Mouse (Mus musculus) kidney, postnatal 4 days (tissue): Measurements from ENCODE around the gene Ankzf1.

ENCODE experiments used
- DNase-seq, 2 experiments: peaks; one replicate each; pipeline ENCODE4 v3.0.0; 2021; ENCODE audit warnings: mixed read lengths in 2 of 2

The Ankzf1 gene

GRCm38 (mm10) chr1:75190577-75190976 is 1.4 kb upstream of the Ankzf1 start:
- no peak for DNase-seq

- no peak for DNase-seq
Observed at GRCm38 (mm10) chr1:75191258-75191621, 711 bp upstream of the Ankzf1 start.

- peak; percentile 58 to 70 for DNase-seq
Observed at GRCm38 (mm10) chr1:75192452-75192851, 501 bp downstream of the Ankzf1 start.

- no peak for DNase-seq
Observed at GRCm38 (mm10) chr1:75201236-75201635, 9.3 kb downstream of the Ankzf1 start.

- DNase-seq, result peak; percentile 73 to 84
Observed at GRCm38 (mm10) chr1:75208967-75209678, 17.2 kb downstream of the Ankzf1 start.

- peak; percentile 98 for DNase-seq
Observed at GRCm38 (mm10) chr1:75210136-75211087, 18.5 kb downstream of the Ankzf1 start, which contains the start of the genes Glb1l and Stk16. Gene Glb1l (minus strand): TSS chr1:75210813. Gene Stk16 (plus strand): TSS chr1:75210838.

- DNase-seq, result no peak
Observed at GRCm38 (mm10) chr1:75211141-75211708, 19.3 kb downstream of the Ankzf1 start.

GRCm38 (mm10) chr1:75212542-75212941 is 20.6 kb downstream of the Ankzf1 start:
- DNase-seq, result no peak

- no peak for DNase-seq
Observed at GRCm38 (mm10) chr1:75213096-75213495, 21.1 kb downstream of the Ankzf1 start.

GRCm38 (mm10) chr1:75214442-75214841 is 22.5 kb downstream of the Ankzf1 start:
- peak; percentile 59 to 79 for DNase-seq

GRCm38 (mm10) chr1:75214886-75215285 is 22.9 kb downstream of the Ankzf1 start:
- peak; percentile 43 to 68 for DNase-seq

- DNase-seq, result no peak
Observed at GRCm38 (mm10) chr1:75215785-75216184, 23.8 kb downstream of the Ankzf1 start.

GRCm38 (mm10) chr1:75216797-75217585 is 25.0 kb downstream of the Ankzf1 start:
- DNase-seq, result no peak

GRCm38 (mm10) chr1:75217893-75218226 is 25.9 kb downstream of the Ankzf1 start:
- DNase-seq, result no peak

- DNase-seq, result peak; percentile 41 to 45
Observed at GRCm38 (mm10) chr1:75218227-75219001, 26.5 kb downstream of the Ankzf1 start.

GRCm38 (mm10) chr1:75219078-75219477 is 27.1 kb downstream of the Ankzf1 start:
- peak; percentile 90 to 93 for DNase-seq

GRCm38 (mm10) chr1:75219531-75219930 is 27.6 kb downstream of the Ankzf1 start, which contains the start of gene Tuba4a:
Gene Tuba4a (minus strand): TSS chr1:75219865.
- peak; percentile 68 to 79 for DNase-seq

GRCm38 (mm10) chr1:75221538-75221937 is 29.6 kb downstream of the Ankzf1 start:
- no peak for DNase-seq

- no peak for DNase-seq
Observed at GRCm38 (mm10) chr1:75222926-75223325, 31.0 kb downstream of the Ankzf1 start.

GRCm38 (mm10) chr1:75223532-75223931 is 31.6 kb downstream of the Ankzf1 start:
- DNase-seq, result no peak

- no peak for DNase-seq
Observed at GRCm38 (mm10) chr1:75225473-75225872, 33.5 kb downstream of the Ankzf1 start.

- DNase-seq, result no peak
Observed at GRCm38 (mm10) chr1:75226138-75226537, 34.2 kb downstream of the Ankzf1 start.
